Mouse (Mus musculus) heart, postnatal 0 days (tissue): ENCODE results near the gene Selenoi.

Experiments
- CTCF ChIP-seq: IDR thresholded peaks from 2 replicates; pipeline ENCODE4 v1.5.1; 2016; ENCODE audit warnings: antibody characterized with exemption, control low read depth, low read depth
- EP300 ChIP-seq: IDR thresholded peaks from 2 replicates; pipeline ENCODE4 v1.6.1; 2016; ENCODE audit warnings: antibody characterized with exemption, low read depth

GRCm38 (mm10) chr5:30235641-30236126 is 3.3 kb downstream of the Selenoi start:
- TF ChIP-seq CTCF (no peak), EP300 (no peak)
